Mouse (Mus musculus): Measurements from ENCODE around the gene Arhgef10l. TPM values are rescaled to one million over a fixed set of nuclear protein-coding genes. Genes with fewer than 3 reads are reported as not detected.
A peak's percentile ranks its signal among the peaks of the same experiment; 100 is the strongest.

The Arhgef10l gene
- polyA plus RNA-seq, 1 experiment from 2014 or later: 12.5 TPM

DNA sequence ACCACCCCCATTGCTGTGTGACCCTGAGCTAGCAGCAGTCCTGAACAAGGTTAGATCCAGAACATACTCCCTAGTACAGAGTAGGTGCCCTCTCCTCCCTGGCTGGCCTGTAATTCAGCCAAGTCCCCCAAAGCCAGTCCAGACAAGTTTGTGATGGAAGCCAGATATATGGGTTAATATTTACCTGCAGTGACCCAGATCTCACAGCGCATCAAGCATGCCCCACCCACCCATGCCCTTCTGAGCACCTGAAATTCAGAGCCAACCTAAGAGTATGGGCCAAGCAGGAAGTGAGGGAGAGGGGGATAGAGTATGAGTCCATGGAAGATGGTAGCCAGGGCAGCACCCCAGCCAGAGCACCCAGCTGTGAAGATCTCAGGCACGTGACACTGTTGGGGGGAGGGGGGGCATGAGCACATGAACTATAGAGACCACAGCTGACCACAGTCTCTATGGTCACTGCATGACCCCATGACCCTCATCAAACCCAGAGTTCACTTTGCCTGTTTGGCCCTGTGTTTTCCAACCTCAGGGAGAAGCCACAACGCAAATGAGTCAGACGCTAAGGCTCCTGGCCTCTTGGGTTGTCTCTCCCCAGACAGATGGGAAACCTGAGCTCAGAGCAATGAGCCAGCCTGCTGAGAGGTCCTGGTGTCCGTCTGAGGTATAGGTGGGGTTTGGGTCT is 29.4 kb downstream of the Arhgef10l start:
- DNase-seq (ENCODE audit: low spot score): no peak

DNA sequence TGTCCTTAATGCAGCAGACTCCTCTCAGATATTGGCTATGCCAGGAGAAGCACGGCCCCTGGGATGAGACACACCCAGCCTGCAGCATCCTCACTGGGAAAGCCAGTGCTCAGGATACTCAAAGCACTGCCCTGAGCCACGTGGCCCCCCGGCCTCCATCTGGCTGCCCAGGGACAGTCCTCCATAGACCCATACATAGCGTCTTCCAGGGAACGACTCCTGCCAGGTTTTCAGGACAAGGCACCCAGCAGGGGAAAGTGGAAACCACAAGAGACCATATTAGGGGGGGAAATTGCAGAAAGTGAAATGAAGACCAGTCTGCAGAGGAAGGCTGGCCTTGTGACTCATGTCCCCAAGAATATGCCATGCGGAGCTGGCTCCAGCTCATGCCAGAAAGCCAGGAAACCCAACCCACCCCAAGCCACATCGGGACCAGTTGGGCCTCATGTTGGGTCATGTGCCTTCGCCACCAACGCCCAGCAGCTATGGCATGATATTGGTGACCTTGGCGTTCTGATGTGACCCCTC is 30.9 kb downstream of the Arhgef10l start:
- no peak for DNase-seq (ENCODE audit: low spot score)

DNA sequence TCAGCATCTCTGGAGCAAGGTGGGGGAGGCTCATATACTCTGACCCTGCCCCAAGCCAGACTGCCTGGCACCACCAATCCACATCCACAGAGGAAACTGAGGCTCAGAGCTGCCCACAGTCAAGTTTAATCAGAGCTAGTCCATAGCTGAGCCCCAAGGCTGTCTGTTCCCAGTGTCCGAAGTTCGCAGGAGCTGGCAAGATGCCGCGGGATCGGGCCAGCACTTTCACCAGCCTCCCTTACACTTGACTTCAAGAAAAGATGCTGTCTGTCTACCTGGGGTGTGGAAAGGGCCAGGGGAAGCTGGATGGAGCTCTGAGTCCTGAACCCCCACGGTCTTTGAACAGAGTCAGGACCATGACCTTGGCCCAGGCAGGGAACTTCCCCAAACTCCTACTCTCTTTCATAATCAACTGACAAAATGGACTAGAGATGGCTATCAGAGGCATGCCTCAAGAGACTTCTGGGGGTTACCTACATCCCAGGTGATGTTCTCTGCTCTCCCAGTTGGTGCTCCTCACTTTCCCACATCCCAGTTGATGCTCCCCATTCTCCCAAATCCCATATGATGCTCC is 34.4 kb downstream of the Arhgef10l start:
- no peak for DNase-seq (ENCODE audit: low spot score)

DNA sequence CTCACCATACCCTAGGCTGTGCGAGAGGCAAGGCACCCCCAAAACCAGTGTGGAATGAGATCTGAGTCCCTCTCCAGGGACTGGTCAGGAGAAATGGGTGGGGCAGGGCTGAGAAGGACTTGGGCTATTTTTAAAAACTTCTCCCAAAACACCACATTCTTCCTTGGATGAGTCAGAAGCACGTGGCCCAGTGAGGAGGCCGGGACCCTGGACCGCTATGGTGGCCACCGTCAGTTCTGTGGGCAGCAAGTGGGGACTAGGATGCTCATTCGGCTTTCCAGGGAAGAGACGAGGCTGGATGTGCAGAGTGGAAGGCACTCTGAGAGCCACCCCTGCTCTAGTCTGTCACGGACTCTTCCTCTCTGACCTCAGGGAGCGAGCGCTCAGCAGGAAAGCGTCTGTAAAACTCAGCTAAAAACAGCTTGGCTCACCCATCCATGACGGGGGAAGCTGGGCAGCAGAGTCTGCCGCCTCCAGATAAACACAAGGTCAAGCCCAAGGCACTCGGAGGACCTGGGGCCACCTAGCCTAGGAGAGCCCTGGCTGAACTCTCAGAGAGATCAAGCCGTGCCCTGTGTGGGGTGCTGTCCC is 35.1 kb downstream of the Arhgef10l start:
- no peak for DNase-seq (ENCODE audit: low spot score)

DNA sequence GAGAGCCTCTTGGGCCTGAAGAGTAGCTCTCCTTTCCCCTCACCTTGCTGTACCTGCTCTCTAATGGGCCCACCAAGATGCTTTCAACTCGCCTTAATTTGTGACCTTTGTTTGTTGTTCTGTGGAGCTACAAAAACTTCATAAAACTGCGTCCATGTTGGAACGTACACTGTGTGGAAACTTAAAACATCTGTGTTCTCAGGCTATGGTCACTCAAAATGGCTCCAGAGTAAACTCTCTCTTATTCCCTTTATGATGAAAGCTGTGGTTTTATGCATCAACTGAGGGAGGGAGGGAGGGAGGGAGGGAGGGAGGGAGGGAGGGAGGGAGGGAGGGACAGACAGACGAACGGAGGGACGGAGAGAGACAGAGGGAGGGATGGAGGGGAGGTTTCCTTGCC is 35.7 kb downstream of the Arhgef10l start:
- no peak for DNase-seq (ENCODE audit: low spot score)

DNA sequence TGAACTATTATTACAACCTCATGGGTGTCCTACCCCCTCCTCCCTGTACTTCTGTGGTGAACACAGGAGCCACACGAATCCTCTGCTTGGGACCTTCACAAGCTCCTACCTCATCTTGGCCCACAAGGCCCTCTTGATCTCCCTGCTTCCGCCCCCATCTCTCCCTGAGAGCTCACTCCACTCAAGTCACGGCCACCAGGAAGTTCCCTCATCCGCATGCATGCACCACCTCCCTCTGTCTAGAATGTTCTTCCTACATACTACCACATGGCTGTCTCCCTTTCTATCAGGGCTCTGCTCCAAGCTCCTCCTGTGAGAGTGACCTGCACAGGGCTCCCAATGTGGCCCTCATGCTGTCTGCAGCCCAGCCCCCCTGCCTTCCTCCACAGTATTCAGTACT is 36.8 kb downstream of the Arhgef10l start:
- DNase-seq (ENCODE audit: low spot score): no peak

DNA sequence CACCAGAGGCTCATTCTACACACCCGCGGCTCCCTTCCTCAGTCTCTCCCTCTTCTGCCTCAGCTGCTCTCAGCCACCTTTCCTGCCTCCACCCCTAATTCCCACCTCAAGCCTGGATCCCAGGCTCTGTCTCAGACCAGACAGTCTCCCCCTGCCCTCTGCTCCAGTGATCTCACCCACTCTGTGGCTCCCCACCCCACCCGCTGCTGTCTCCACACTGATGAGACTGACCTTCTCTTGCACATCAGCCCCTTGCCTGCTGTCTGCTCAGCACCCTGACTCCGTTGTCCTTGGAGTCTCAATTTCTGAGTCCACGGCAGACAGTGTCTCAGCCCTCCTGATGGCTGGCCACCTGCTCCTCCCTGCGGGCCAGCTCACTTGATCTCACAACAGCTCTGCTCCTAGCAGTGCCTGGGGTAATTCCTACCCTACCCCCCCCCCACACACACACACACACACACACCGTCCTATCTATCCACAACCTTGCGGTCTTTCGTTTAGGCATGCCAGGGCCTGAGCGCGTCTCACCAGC is 37.3 kb downstream of the Arhgef10l start:
- DNase-seq (ENCODE audit: low spot score): no peak

DNA sequence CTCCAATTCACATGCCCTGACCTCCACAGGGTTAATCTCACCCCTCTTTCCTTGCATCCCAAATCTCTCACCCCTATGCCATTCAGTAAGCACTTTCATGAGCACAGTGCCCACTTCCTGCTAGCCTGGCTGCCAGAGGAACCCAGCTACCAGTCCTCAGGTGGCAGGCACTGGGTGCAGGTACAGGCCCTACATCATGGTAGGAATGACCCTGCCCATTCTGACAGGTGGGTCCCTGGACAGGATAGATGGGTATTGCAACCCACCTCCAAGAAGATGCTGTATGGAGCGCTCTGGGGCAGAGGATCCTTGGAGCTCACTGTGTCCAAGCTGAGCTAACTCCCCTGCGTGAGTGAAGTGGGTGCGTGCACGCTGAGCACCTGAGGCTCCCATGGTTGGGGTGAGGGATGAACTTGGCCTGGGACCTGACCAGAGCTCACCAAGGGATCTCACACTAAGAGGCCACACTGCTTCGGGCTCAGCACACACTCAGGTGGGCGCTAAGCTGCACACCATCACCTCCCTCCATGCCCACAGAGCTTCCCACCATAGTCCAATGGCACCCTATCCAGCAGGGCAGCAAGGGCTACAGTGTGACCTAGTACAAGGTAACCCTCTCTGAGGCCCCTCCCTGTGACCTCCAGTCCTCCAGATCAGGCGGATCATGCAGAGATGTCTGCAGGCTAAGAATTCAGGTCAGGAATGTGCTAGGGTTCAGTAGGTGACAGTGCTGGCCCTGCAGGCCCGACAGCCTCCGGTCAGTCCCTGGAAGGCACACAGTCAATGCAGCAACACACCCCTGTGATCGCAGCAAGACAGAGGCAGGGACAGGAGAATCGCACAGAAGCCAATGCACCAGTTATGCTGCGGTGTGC is 39.9 kb downstream of the Arhgef10l start:
- DNase-seq (ENCODE audit: low spot score): no peak

DNA sequence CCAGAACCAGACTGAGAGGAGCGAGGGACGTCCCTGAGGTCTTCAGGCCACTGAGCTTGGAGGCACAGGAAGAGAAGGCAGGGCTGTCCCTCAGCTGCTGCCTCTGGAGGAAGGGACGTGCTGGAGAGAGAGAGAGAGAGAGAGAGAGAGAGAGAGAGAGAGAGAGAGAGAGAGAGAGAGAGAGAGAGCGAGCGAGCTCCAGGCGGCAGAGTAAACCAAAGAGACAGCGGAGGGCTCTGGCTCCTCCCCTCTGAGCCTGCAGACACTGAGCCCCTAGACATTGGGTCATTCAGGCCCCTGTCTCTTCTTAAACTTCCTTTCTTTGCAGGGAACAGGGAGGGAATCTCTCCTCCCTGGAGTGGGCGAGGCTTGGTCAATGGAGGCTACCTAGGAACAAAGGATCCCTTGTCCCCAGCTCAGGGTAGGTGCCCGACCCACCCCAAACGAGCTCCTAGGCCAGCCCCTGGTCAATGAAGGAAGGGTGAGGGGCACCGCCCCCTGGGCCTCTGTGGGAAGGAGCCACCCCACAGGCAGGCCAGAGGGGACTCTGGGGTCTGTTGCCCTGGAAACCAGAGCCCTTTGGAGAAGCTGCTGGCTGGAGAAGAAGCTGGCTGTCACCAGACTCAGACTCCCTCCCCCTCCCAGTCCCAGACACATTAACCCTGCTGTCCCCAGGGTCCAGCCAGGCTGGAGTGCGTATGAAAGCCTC is 41.2 kb downstream of the Arhgef10l start:
- DNase-seq (ENCODE audit: low spot score): no peak

DNA sequence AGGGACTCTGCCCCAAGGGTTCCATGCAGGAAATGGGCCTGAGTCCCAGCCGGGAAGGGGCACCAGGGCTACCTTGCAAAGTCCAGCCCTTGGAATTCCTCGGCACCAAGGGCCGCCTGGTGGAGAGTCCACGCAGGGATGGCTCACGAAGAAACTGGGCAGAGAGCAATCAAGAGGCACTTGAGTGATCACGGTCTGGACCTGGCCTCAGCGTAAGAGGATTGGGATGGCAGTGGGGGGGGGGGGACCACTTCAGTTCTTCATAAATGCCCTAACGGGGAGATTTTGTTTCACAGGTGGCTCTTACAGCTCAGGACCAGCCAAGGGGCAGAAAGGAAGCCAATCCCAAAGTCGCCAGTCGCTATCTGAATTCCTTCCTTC is 41.7 kb downstream of the Arhgef10l start:
- no peak for DNase-seq (ENCODE audit: low spot score)

DNA sequence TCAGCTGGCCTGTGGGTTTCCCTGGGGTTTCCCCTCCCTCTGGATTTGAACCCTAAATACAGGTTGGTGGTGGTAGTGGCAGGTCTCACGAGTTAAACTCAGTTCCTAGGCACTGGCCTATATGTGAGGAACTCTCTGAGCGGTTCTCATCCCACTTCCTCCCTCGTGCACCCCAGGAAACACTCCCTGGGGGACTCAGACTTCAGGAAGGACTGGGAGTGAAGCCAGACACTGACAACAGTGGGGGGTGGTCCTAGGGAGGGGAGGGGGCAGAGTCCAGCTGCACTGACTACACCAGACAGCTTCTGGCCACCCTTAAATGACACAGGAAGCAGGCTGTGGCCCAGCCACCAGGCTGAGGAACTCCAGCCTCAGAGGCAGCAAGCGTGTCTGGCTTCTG is 43.0 kb downstream of the Arhgef10l start:
- DNase-seq (ENCODE audit: low spot score): no peak

DNA sequence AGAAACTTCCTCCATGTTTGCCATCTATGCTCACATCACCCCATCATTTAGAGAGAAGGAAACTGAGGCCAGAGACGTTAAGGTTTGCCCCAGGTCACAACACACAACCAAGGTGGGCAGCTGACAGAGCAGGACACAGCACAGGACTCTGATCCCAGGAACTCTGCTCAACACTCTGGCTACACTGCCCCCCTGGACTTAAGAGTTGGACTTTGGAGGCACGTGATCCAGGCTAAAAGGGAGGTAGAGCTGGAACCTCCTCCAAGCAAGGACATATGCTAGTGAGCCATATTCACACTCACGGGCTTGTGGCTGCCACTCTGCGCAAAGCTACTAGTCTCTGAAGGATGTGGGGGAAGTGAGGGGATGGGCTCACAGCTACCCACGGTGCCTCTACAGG is 45.3 kb downstream of the Arhgef10l start:
- DNase-seq (ENCODE audit: low spot score): no peak

DNA sequence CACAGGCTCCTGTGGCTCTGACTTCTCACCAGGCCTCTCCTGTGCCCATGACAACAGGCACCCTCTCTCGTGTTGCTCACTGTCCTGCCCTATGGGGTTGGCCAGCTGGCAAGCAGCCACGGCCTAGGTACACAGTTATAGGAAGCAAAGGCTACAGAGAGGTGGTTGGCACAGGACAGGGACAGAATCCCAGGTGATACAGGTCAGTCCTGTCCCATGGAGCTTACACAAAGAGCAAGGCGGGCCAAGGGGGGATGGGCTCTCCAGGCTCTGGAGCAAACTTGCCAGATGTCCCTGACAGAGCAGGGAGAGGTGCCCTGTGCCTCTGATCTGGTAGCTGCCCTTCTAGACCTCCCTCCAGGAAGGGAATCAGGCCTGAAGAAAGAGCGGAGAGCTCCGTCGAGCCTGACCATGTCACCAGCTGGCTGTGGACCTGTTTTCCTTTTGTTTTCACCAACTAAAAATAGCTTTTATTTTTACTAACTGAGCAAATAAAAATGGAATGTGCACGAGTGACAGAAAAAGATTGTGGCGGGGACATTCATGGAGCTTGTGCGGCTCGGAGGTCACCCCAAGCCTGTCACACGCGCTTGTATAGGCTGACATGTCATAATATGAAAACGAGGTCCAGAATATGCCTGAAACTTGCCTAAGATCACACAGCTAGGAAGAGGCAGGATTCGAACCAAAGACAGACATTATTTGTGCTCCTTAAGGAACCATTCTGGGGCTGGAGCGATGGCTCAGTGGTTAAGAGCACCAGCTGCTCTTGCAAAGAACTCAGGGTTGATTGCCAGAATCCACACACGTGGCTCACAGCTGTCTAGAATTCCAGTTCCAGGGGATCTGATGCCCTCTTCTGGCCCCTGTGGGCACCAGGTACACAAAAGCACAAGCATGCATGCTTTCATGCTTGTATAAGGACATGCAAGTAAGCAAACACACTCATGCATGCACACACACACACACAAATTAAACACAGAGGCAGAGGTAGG is 48.1 kb downstream of the Arhgef10l start:
- DNase-seq (ENCODE audit: low spot score): peak; percentile 69

DNA sequence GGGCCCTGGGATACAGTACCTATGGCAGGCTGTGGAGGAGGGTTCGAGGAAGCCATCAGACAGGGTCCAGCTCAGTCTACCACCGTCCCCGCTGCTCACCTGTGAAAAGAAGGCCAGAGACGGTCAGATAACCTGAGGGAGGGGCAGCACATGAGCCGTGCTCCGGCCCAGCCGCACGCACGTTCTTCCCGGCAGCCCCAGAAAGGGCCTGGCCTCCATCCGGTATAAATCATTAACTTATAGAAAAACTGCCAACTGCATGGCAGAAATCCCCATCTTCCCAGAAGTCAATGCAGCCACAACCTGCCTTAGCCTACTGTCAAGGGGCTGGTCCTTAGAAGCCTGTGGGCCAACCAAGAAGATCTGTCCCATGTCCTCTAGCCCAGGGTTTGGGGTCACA is 48.9 kb downstream of the Arhgef10l start:
- no peak for DNase-seq (ENCODE audit: low spot score)

DNA sequence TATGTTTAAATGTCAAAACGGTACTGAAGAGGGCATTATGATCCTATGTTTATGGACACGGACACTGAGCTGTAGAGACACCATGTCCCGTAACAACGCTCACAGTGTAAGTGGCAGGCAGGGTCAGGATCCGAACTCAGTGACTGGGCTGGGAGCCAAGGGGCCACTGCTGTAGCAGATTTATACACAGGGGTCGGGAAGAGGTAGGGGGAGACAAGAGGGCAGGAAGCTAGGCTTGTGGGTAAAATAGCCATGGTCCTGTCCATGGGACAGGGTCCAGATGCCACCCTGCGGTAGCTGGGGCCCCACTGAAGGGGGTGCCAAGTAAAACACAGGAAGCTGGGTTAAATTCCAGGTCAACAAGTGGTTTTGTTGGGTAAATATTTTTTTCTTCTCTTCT is 49.6 kb downstream of the Arhgef10l start:
- DNase-seq (ENCODE audit: low spot score): no peak

DNA sequence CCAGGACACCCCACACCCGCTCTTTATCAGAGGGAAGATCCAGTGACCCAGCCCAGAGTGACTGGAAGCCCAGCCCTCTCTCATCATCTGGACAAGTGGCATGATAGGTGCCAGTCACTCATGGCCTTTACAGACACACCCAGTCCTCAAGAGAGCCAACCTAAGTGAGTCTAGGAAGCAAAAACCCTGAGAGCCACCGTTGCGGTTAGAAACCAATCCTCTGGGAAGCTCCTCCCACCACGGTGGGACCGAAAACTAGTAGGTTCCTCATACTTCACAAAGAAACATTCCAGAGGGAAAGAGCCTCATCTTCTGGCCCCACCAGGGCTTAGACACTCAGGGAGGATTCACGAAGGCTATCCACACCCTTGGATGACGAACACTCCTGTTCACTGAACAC is 50.0 kb downstream of the Arhgef10l start:
- DNase-seq (ENCODE audit: low spot score): no peak

DNA sequence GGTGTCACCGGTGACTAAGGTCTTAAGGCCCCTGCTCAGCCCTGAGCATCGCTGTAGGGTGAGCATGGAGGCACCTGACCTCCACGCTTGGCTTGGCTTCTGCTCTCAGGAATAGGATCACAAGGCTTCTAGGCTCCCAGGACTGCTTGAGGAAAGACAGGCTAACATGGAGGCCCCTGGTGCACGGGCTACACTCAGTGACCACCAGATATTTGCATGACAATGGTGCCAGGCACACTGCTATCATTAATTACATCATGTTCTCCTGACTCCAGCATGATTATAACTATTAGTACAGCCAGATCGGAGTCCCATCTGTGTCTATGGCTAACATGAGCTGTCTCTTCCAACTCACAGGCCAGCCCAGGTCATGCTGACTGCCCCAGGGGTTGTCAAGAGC is 51.3 kb downstream of the Arhgef10l start:
- no peak for DNase-seq (ENCODE audit: low spot score)

DNA sequence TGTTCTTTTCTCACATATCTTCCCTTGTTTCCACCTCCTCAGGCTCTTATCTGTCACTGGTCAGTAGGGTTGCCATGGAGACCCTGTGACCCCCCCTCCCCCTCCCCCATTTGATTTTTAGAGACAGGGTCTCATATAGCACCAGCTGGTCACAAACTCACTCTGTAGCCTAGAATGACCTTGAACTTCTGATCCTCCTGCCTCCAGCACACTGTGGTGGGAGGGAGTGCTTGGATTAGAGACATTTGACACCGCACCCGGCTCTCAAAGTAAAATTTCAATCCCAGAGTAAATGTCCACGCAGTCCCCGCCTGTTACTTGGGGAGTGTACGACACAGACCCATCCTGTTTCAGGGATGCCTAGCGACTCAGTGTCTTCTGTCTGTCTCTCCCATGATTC is 51.7 kb downstream of the Arhgef10l start:
- no peak for DNase-seq (ENCODE audit: low spot score)

DNA sequence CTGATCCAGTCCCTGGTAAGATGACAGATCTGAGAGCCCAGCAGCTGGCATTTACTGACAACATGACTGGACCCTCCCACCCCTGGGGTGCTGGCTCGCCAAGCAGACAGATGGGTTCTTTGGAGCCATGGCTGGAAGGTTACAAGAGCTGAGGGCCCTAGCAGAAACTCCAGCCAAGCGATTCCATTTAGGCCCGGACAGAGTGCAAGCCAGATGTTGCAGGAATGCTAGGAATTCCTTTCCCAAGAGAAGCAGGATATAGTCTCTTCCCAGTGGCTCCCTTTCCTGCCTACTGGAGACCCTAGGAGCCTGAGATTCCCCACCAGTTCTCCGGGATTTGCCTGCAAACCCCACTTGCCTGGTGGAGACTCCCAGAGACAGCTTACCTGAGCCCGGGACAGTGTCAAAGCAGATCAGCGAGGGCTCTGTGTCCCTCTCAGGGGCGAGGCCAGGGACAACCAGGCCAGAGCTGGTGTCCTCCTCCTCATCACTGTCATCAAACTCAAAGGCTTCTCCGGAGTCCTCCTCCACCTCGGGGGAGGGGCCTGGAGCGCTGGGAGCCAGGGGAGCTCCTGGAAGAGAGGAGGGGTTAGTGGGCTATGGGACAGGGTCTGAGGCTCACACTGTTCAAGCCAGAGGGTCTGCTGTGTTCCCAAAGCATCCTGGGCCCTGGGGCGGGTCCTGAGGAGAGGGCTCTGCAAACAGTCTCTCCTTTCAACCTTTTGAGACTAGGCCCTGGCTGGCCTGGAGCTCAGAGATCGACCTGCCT is 54.8 kb downstream of the Arhgef10l start:
- DNase-seq (ENCODE audit: low spot score): no peak

Data from thymus, postnatal 0 days (tissue).